Comparison of ENCODE assay signal across 9 mouse cellular contexts in the genomic region with DNA sequence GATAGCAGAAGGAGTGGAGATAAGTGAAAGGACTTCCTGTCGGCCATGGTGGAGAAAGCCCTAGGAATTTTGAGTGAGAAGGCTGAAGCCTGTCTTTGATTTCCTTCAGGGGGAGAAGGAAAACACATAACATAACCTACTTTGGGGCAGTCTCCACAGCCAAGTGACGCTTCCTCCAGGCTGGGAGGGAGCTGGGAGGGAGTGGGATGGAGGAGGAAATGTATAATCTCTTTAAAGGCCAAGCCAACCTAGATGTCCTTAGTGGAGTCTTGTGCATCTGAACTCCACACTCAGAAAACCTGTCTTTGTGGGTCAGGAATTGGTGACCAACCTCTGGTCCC. TPM values are rescaled to one million over a fixed set of nuclear protein-coding genes. Genes with fewer than 3 reads are reported as not detected.
A peak's percentile ranks its signal among the peaks of the same experiment; 100 is the strongest.
DNase-seq lines count a peak whose midpoint lies in the region; ATAC-seq and TF ChIP-seq lines count a peak whose summit lies in the region.
"Had no signal": no experiment of that assay in that cellular context is flagged by ENCODE, and none has a peak within 500 bp of the region (broad histone marks: within the 10 kb centered on the region; RNA-seq: fewer than 3 reads in every experiment).

No protein-coding gene starts in this region.

- WGBS in lung, embryonic 14.5 days, result 11% methylated on average over 2 of the region's 2 CpGs
- WGBS in forebrain, embryonic 16.5 days, result 56% methylated on average over 2 of the region's 2 CpGs
- 5% methylated on average over 2 of the region's 2 CpGs for WGBS in limb, embryonic 12.5 days
- 45% methylated on average over 2 of the region's 2 CpGs for WGBS in olfactory bulb, adult 2 months

- no peak for TF ChIP-seq POLR2A in olfactory bulb, adult 2 months (IDR thresholded peaks at IDR 0.05; ENCODE audit: insufficient read depth, low read depth, low read length)

- no peaks in the 10 kb centered on the region for H3K27me3 ChIP-seq in lung, embryonic 14.5 days (ENCODE audit: insufficient read depth, low read length)
- no peaks in the 10 kb centered on the region for H3K27me3 ChIP-seq in forebrain, embryonic 16.5 days (replicated peaks; ENCODE audit: control insufficient read depth, insufficient read depth, low read length)
- no peaks in the 10 kb centered on the region for H3K27me3 ChIP-seq in limb, embryonic 12.5 days

- H3K36me3 ChIP-seq in lung, embryonic 14.5 days (ENCODE audit: insufficient read depth), result peaks cover 33% of the 10 kb centered on the region
- peaks cover 22% of the 10 kb centered on the region for H3K36me3 ChIP-seq in forebrain, embryonic 16.5 days (ENCODE audit: control insufficient read depth, insufficient read depth)
- peaks cover 38% of the 10 kb centered on the region for H3K36me3 ChIP-seq in limb, embryonic 12.5 days

- TF ChIP-seq CTCF in lung, embryonic 14.5 days (IDR thresholded peaks at IDR 0.05; ENCODE audit: low read depth), result no peak
- TF ChIP-seq CTCF in olfactory bulb, adult 2 months (IDR thresholded peaks at IDR 0.05; ENCODE audit: insufficient read depth, low read depth, low read length), result no peak

- H3K4me2 ChIP-seq in lung, embryonic 14.5 days, result peak overlapping the region; percentile 46
- no peak overlapping the region for H3K4me2 ChIP-seq in forebrain, embryonic 16.5 days (ENCODE audit: low read length)
- H3K4me2 ChIP-seq in limb, embryonic 12.5 days, result peak overlapping the region; percentile 93

- no peak overlapping the region; the same call in 1 of the 2 replicates for H3K9ac ChIP-seq in lung, embryonic 14.5 days
- H3K9ac ChIP-seq in forebrain, embryonic 16.5 days (replicated peaks; ENCODE audit: low read depth, low read length), result no peak overlapping the region; the same call in 1 of the 2 replicates
- peak overlapping the region; percentile 42; the same call in 1 of the 2 replicates for H3K9ac ChIP-seq in limb, embryonic 12.5 days (replicated peaks)

- peak overlapping the region; percentile 88 for H3K27ac ChIP-seq in lung, embryonic 14.5 days (ENCODE audit: low read depth)
- H3K27ac ChIP-seq in forebrain, embryonic 16.5 days (ENCODE audit: low read length), result peak overlapping the region; percentile 37; the same call in 1 of the 2 replicates
- H3K27ac ChIP-seq in limb, embryonic 12.5 days, result peak overlapping the region; percentile 90
- H3K27ac ChIP-seq in olfactory bulb, adult 2 months (ENCODE audit: insufficient read depth, low read depth, low read length), result peak overlapping the region; percentile 59

- H3K4me1 ChIP-seq in lung, embryonic 14.5 days (ENCODE audit: insufficient read depth), result peaks cover 46% of the 10 kb centered on the region
- peaks cover 57% of the 10 kb centered on the region for H3K4me1 ChIP-seq in forebrain, embryonic 16.5 days (replicated peaks; ENCODE audit: control insufficient read depth, insufficient read depth, low read length)
- H3K4me1 ChIP-seq in limb, embryonic 12.5 days (replicated peaks), result peaks cover 75% of the 10 kb centered on the region
- H3K4me1 ChIP-seq in olfactory bulb, adult 2 months (ENCODE audit: control insufficient read depth, insufficient read depth, low read length), result peaks cover 52% of the 10 kb centered on the region

- 0 out of 2 replicates have a peak, but pooled peaks have one; percentile 15 for ATAC-seq in lung, embryonic 14.5 days (ENCODE audit: insufficient read depth)
- ATAC-seq in forebrain, embryonic 16.5 days, result no peak
- 0 out of 2 replicates have a peak, but pooled peaks have one; percentile 4 for ATAC-seq in limb, embryonic 12.5 days (ENCODE audit: insufficient number of reproducible peaks, insufficient read depth, low FRiP score, low TSS enrichment, low read depth)

- DNase-seq in lung, embryonic 14.5 days, result peak; percentile 51
- no peak for DNase-seq in lung, postnatal 4 days
- no peak for DNase-seq in left cerebral cortex, adult 11 months (ENCODE audit: low spot score)
- DNase-seq in gastrocnemius, adult 18-20 months (ENCODE audit: low spot score), result no peak
- DNase-seq in thymus, postnatal 25 days, result no peak
- DNase-seq: thymus, postnatal 36 days had no signal

- no peaks in the 10 kb centered on the region for H3K9me3 ChIP-seq in lung, embryonic 14.5 days (ENCODE audit: low read depth, low read length)
- H3K9me3 ChIP-seq in forebrain, embryonic 16.5 days (ENCODE audit: control insufficient read depth, low read length), result no peaks in the 10 kb centered on the region
- no peaks in the 10 kb centered on the region for H3K9me3 ChIP-seq in limb, embryonic 12.5 days

- H3K4me3 ChIP-seq in lung, embryonic 14.5 days (ENCODE audit: low read depth, low read length), result no peak overlapping the region
- no peak overlapping the region for H3K4me3 ChIP-seq in forebrain, embryonic 16.5 days (replicated peaks; ENCODE audit: low read length)
- no peak overlapping the region for H3K4me3 ChIP-seq in limb, embryonic 12.5 days (replicated peaks)
- no peak overlapping the region for H3K4me3 ChIP-seq in olfactory bulb, adult 2 months (ENCODE audit: insufficient read depth, low read depth, low read length)

RNA-seq across cellular contexts. Expression of a gene that starts 5.9 kb away (rescaled TPM):
- 68.7 and 73.0 TPM in 2 replicates for polyA plus RNA-seq in lung, embryonic 14.5 days (2014; fragmentation: Nextera tagmentation; extraction: Ambion mirVana)
- 114 and 117 TPM in 2 replicates for polyA plus RNA-seq in forebrain, embryonic 16.5 days (2015; fragmentation: Nextera tagmentation; extraction: Ambion mirVana)
- 87.6 and 94.7 TPM in 2 replicates for polyA plus RNA-seq in limb, embryonic 12.5 days (2016; fragmentation: Nextera tagmentation; extraction: Ambion mirVana)
- polyA plus RNA-seq in olfactory bulb, adult 2 months (2012; ENCODE audit: insufficient read depth, insufficient read length, low replicate concordance, missing spikeins), result 404 and 471 TPM in 2 replicates
- 10 to 100 TPM; 40.8 to 43.4 TPM for total RNA-seq in gastrocnemius, adult 18-20 months (2021)

RNA-seq across cellular contexts. Expression of a gene that starts 27.8 kb away (rescaled TPM):
- polyA plus RNA-seq in lung, embryonic 14.5 days (2014; fragmentation: Nextera tagmentation; extraction: Ambion mirVana), result 27.8 and 28.1 TPM in 2 replicates
- 4.3 and 5.1 TPM in 2 replicates for polyA plus RNA-seq in forebrain, embryonic 16.5 days (2015; fragmentation: Nextera tagmentation; extraction: Ambion mirVana)
- 8.7 and 12.1 TPM in 2 replicates for polyA plus RNA-seq in limb, embryonic 12.5 days (2016; fragmentation: Nextera tagmentation; extraction: Ambion mirVana)
- polyA plus RNA-seq in olfactory bulb, adult 2 months (2012; ENCODE audit: insufficient read depth, insufficient read length, low replicate concordance, missing spikeins), result not detected in 2 replicates
- 10 to 100 TPM; 16.0 to 17.9 TPM for total RNA-seq in gastrocnemius, adult 18-20 months (2021)

RNA-seq across cellular contexts. Expression of a gene that starts 51.7 kb away (rescaled TPM):
- polyA plus RNA-seq in lung, embryonic 14.5 days (2014; fragmentation: Nextera tagmentation; extraction: Ambion mirVana), result 11.2 and 13.2 TPM in 2 replicates
- polyA plus RNA-seq in forebrain, embryonic 16.5 days (2015; fragmentation: Nextera tagmentation; extraction: Ambion mirVana), result 5.7 and 7.0 TPM in 2 replicates
- 12.6 and 13.5 TPM in 2 replicates for polyA plus RNA-seq in limb, embryonic 12.5 days (2016; fragmentation: Nextera tagmentation; extraction: Ambion mirVana)
- not detected in 2 replicates for polyA plus RNA-seq in olfactory bulb, adult 2 months (2012; ENCODE audit: insufficient read depth, insufficient read length, low replicate concordance, missing spikeins)
- 1 to 10 TPM; 2.5 to 2.7 TPM for total RNA-seq in gastrocnemius, adult 18-20 months (2021)

RNA-seq across cellular contexts. Expression of a gene that starts 53.4 kb away (rescaled TPM):
- 11.6 and 13.5 TPM in 2 replicates for polyA plus RNA-seq in lung, embryonic 14.5 days (2014; fragmentation: Nextera tagmentation; extraction: Ambion mirVana)
- polyA plus RNA-seq in forebrain, embryonic 16.5 days (2015; fragmentation: Nextera tagmentation; extraction: Ambion mirVana), result 3.9 and 4.5 TPM in 2 replicates
- 15.3 and 19.1 TPM in 2 replicates for polyA plus RNA-seq in limb, embryonic 12.5 days (2016; fragmentation: Nextera tagmentation; extraction: Ambion mirVana)
- polyA plus RNA-seq in olfactory bulb, adult 2 months (2012; ENCODE audit: insufficient read depth, insufficient read length, low replicate concordance, missing spikeins), result not detected in 2 replicates
- total RNA-seq in gastrocnemius, adult 18-20 months (2021), result 1 to 10 TPM; 3.4 to 3.5 TPM

Comparison
In these comparisons a context has a peak if more than half of its experiments do, and no peak if none do; other contexts are left out.
1. H3K27ac ChIP-seq: peak in every context shown above with its lines; median percentile 90 in limb, embryonic 12.5 days; 88 in lung, embryonic 14.5 days; 59 in olfactory bulb, adult 2 months; 37 in forebrain, embryonic 16.5 days.